Mouse (Mus musculus) kidney, postnatal 0 days (tissue): Measurements from ENCODE around the gene Rrp8. TPM values are rescaled to one million over a fixed set of nuclear protein-coding genes. Genes with fewer than 3 reads are reported as not detected.
A peak's percentile ranks its signal among the peaks of the same experiment; 100 is the strongest.

Experiments
- ATAC-seq: fragments of 200-750 bp; cut with Nextera tagmentation; replicated peaks from 2 replicates; pipeline ENCODE4 v1.8.0; 2017; ENCODE audit warnings: low read depth, moderate number of reproducible peaks, moderate TSS enrichment, moderate library complexity; ENCODE audit not compliant: low FRiP score
- DNase-seq: peaks from one replicate; pipeline ENCODE4 v3.0.0-alpha.2; 2016; ENCODE audit warnings: low spot score
- H3K27ac ChIP-seq: fragments of 300-500 bp; sonication (generic); 2 replicates; pipeline ENCODE4 v1.5.1; 2014; ENCODE audit warnings: mild to moderate bottlenecking
- H3K27me3 ChIP-seq: fragments of 300-500 bp; sonication (generic); 2 replicates; pipeline ENCODE4 v1.6.1; 2014; ENCODE audit warnings: low read length, mixed read lengths; ENCODE audit not compliant: insufficient read depth
- H3K36me3 ChIP-seq: fragments of 300-500 bp; sonication (generic); 2 replicates; pipeline ENCODE4 v1.6.1; 2014; ENCODE audit warnings: low read length, mixed read lengths; ENCODE audit not compliant: insufficient read depth
- H3K4me1 ChIP-seq: fragments of 300-500 bp; sonication (generic); replicated peaks from 2 replicates; pipeline ENCODE4 v1.6.1; 2014; ENCODE audit warnings: antibody characterized with exemption, low read length, mixed read lengths; ENCODE audit not compliant: insufficient read depth
- H3K4me2 ChIP-seq: fragments of 300-500 bp; sonication (generic); 2 replicates; pipeline ENCODE4 v1.6.1; 2014; ENCODE audit warnings: mild to moderate bottlenecking, low read length, moderate library complexity, mixed read lengths
- H3K4me3 ChIP-seq: fragments of 300-500 bp; sonication (generic); replicated peaks from 2 replicates; pipeline ENCODE4 v1.5.1; 2014; ENCODE audit warnings: low read depth, low read length
- H3K9ac ChIP-seq: fragments of 300-500 bp; sonication (generic); 2 replicates; pipeline ENCODE4 v1.6.1; 2014; ENCODE audit warnings: low read depth, low read length
- H3K9me3 ChIP-seq: fragments of 300-500 bp; sonication (generic); replicated peaks from 2 replicates; pipeline ENCODE4 v1.6.1; 2016; ENCODE audit warnings: low read length, inconsistent platforms, mixed read lengths
- CTCF ChIP-seq: IDR thresholded peaks from 2 replicates; pipeline ENCODE4 v1.5.1; 2016; ENCODE audit warnings: antibody characterized with exemption, low read depth, mild to moderate bottlenecking, moderate library complexity
- WGBS: fragments of 180-500 bp; shearing (Covaris S2); extraction: QIAGEN DNeasy Blood & Tissue Kit; methylation state at CpG from one replicate; pipeline ENCODE4 v1.1.7; 2014; 5-methylcytosine and 5-hydroxymethylcytosine counted together
- polyA plus RNA-seq: library from polyadenylated mRNA; unstranded; fragments of >200 nt; fragmentation: Nextera tagmentation; extraction: Ambion mirVana; gene quantifications from 2 replicates; pipeline ENCODE4 v1.2.1, GENCODE M21; 2015

The Rrp8 gene
- polyA plus RNA-seq, 1 experiment from 2014 or later, result 34.4 TPM

GRCm38 (mm10) chr7:105685541-105686197, 51.5 kb downstream of the Rrp8 start:
- H3K4me3 ChIP-seq, result no peak overlapping the region
- no peaks in the 10 kb centered on the region for H3K9me3 ChIP-seq
- no peak overlapping the region for H3K9ac ChIP-seq
- no peaks in the 10 kb centered on the region for H3K4me1 ChIP-seq
- no peaks in the 10 kb centered on the region for H3K36me3 ChIP-seq
- TF ChIP-seq CTCF, result no peak
- DNase-seq (peak; percentile 23), ATAC-seq (no peak)
- no peaks in the 10 kb centered on the region for H3K27me3 ChIP-seq
- WGBS, result 15% methylated on average over 13 of the region's 13 CpGs
- H3K27ac ChIP-seq, result no peak overlapping the region
- 0 out of 2 replicates have a peak overlapping the region, but pooled peaks have one; percentile 11 for H3K4me2 ChIP-seq

Other genes starting within 250 kb of the Rrp8 start
- 60.5 and 60.7 TPM in 2 replicates for gene Smpd1, start 183.0 kb downstream of the Rrp8 start, polyA plus RNA-seq
- 31.4 and 34.1 TPM in 2 replicates for gene Apbb1, start 155.7 kb downstream of the Rrp8 start, polyA plus RNA-seq
- 0.47 and 0.64 TPM in 2 replicates for gene Hpx, start 137.2 kb downstream of the Rrp8 start, polyA plus RNA-seq
- gene Trim3, start 103.8 kb downstream of the Rrp8 start, polyA plus RNA-seq, result 24.8 and 26.7 TPM in 2 replicates
- gene Timm10b, start 97.3 kb downstream of the Rrp8 start, polyA plus RNA-seq, result 219 and 230 TPM in 2 replicates
- gene Arfip2, start 97.0 kb downstream of the Rrp8 start, polyA plus RNA-seq, result 72.0 and 76.6 TPM in 2 replicates
- gene Gm45799, start 96.8 kb downstream of the Rrp8 start, polyA plus RNA-seq, result 33.7 and 35.8 TPM in 2 replicates
- 0.09 and 0.91 TPM in 2 replicates for gene Dnhd1, start 86.6 kb downstream of the Rrp8 start, polyA plus RNA-seq
- 318 and 342 TPM in 2 replicates for gene Ilk, start 793 bp downstream of the Rrp8 start, polyA plus RNA-seq
- gene Taf10, start 7.0 kb upstream of the Rrp8 start, polyA plus RNA-seq, result 139 and 167 TPM in 2 replicates
- 114 and 123 TPM in 2 replicates for gene Tpp1, start 14.8 kb upstream of the Rrp8 start, polyA plus RNA-seq
- gene Dchs1, start 50.3 kb upstream of the Rrp8 start, polyA plus RNA-seq, result 5.6 and 6.1 TPM in 2 replicates
- 415 and 457 TPM in 2 replicates for gene Mrpl17, start 73.7 kb upstream of the Rrp8 start, polyA plus RNA-seq
- 1.3 and 2.0 TPM in 2 replicates for gene Gm4070, start 216.6 kb upstream of the Rrp8 start, polyA plus RNA-seq